Mouse (Mus musculus): ENCODE data around the gene Hck. TPM values are rescaled to one million over a fixed set of nuclear protein-coding genes. Genes with fewer than 3 reads are reported as not detected.
A peak's percentile ranks its signal among the peaks of the same experiment; 100 is the strongest.

Gene Hck
- polyA plus RNA-seq, 1 experiment from 2014 or later = 6.6 TPM

- Histone ChIP-seq H3K27ac (ENCODE audit: low read length) (no peak overlapping the region), H3K4me3 (ENCODE audit: low read length) (no peak overlapping the region)
Observed at GRCm38 (mm10) chr2:153089316-153089715, 19.0 kb upstream of the Hck start.

GRCm38 (mm10) chr2:153090551-153091165 lies 17.6 kb upstream of the Hck start:
- no peaks in the 10 kb centered on the region for H3K36me3 ChIP-seq (ENCODE audit: insufficient read depth, low read length)
- no peak overlapping the region for H3K4me3 ChIP-seq (ENCODE audit: low read length)
- no peak overlapping the region for H3K27ac ChIP-seq (ENCODE audit: low read length)
- 30% methylated on average over 10 of the region's 10 CpGs for WGBS
- no peak overlapping the region for H3K9ac ChIP-seq (replicated peaks; ENCODE audit: low read length)
- no peaks in the 10 kb centered on the region for H3K9me3 ChIP-seq (ENCODE audit: low read length)
- no peaks in the 10 kb centered on the region for H3K27me3 ChIP-seq (ENCODE audit: insufficient read depth, low read length)
- H3K4me1 ChIP-seq (ENCODE audit: insufficient read depth, low read length) = peaks cover 5% of the 10 kb centered on the region; the same call in 1 of the 2 replicates
- 0 out of 2 replicates have a peak, but pooled peaks have one; percentile 15 for ATAC-seq (ENCODE audit: low FRiP score, low TSS enrichment)
- H3K4me2 ChIP-seq (replicated peaks; ENCODE audit: low read depth, low read length) = no peak overlapping the region

More at GRCm38 (mm10) chr2:153089316-153089715, 19.0 kb upstream of the Hck start:
- no peaks in the 10 kb centered on the region for H3K27me3 ChIP-seq (ENCODE audit: insufficient read depth, low read length)
- no peak overlapping the region for H3K4me2 ChIP-seq (replicated peaks; ENCODE audit: low read depth, low read length)
- H3K9ac ChIP-seq (replicated peaks; ENCODE audit: low read length) = no peak overlapping the region
- H3K4me1 ChIP-seq (ENCODE audit: insufficient read depth, low read length) = peaks cover 5% of the 10 kb centered on the region; the same call in 1 of the 2 replicates
- no peaks in the 10 kb centered on the region for H3K36me3 ChIP-seq (ENCODE audit: insufficient read depth, low read length)
- H3K9me3 ChIP-seq (ENCODE audit: low read length) = no peaks in the 10 kb centered on the region
- WGBS = 63% methylated on average over 2 of the region's 2 CpGs
- ATAC-seq (ENCODE audit: low FRiP score, low TSS enrichment) = no peak

GRCm38 (mm10) chr2:153107046-153107766 lies 1.1 kb upstream of the Hck start:
- H3K4me1 ChIP-seq (ENCODE audit: insufficient read depth, low read length) = peaks cover 17% of the 10 kb centered on the region
- H3K36me3 ChIP-seq (ENCODE audit: insufficient read depth, low read length) = no peaks in the 10 kb centered on the region
- H3K9ac ChIP-seq (replicated peaks; ENCODE audit: low read length) = no peak overlapping the region
- ATAC-seq (ENCODE audit: low FRiP score, low TSS enrichment) = peak; percentile 57
- WGBS = 34% methylated on average over 23 of the region's 23 CpGs
- H3K4me3 ChIP-seq (ENCODE audit: low read length) = peak overlapping the region; percentile 56
- no peak overlapping the region for H3K27ac ChIP-seq (ENCODE audit: low read length)
- peak overlapping the region; percentile 92 for H3K4me2 ChIP-seq (replicated peaks; ENCODE audit: low read depth, low read length)
- no peaks in the 10 kb centered on the region for H3K9me3 ChIP-seq (ENCODE audit: low read length)
- H3K27me3 ChIP-seq (ENCODE audit: insufficient read depth, low read length) = peaks cover 38% of the 10 kb centered on the region

- no peak for ATAC-seq (ENCODE audit: low FRiP score, low TSS enrichment)
- Histone ChIP-seq H3K27me3 (ENCODE audit: insufficient read depth, low read length) (peaks cover 38% of the 10 kb centered on the region), H3K4me1 (ENCODE audit: insufficient read depth, low read length) (peaks cover 17% of the 10 kb centered on the region), H3K4me2 (replicated peaks; ENCODE audit: low read depth, low read length) (peak overlapping the region; percentile 92), H3K4me3 (ENCODE audit: low read length) (peak overlapping the region; percentile 56), H3K9ac (replicated peaks; ENCODE audit: low read length) (0 out of 2 replicates have a peak overlapping the region, but pooled peaks have one; percentile 61), H3K36me3 (ENCODE audit: insufficient read depth, low read length) (no peaks in the 10 kb centered on the region), H3K27ac (ENCODE audit: low read length) (no peak overlapping the region), H3K9me3 (ENCODE audit: low read length) (no peaks in the 10 kb centered on the region)
- 2% methylated on average over 15 of the region's 15 CpGs for WGBS
Observed at GRCm38 (mm10) chr2:153107802-153108201, 466 bp upstream of the Hck start.

GRCm38 (mm10) chr2:153109596-153109995 lies 1.3 kb downstream of the Hck start:
- peaks cover 17% of the 10 kb centered on the region for H3K4me1 ChIP-seq (ENCODE audit: insufficient read depth, low read length)
- H3K4me2 ChIP-seq (replicated peaks; ENCODE audit: low read depth, low read length) = no peak overlapping the region
- H3K4me3 ChIP-seq (ENCODE audit: low read length) = no peak overlapping the region
- no peak overlapping the region for H3K27ac ChIP-seq (ENCODE audit: low read length)
- no peak for ATAC-seq (ENCODE audit: low FRiP score, low TSS enrichment)
- H3K27me3 ChIP-seq (ENCODE audit: insufficient read depth, low read length) = peaks cover 38% of the 10 kb centered on the region
- WGBS = 69% methylated on average over 7 of the region's 7 CpGs
- no peak overlapping the region for H3K9ac ChIP-seq (replicated peaks; ENCODE audit: low read length)
- H3K36me3 ChIP-seq (ENCODE audit: insufficient read depth, low read length) = no peaks in the 10 kb centered on the region
- H3K9me3 ChIP-seq (ENCODE audit: low read length) = no peaks in the 10 kb centered on the region

- Histone ChIP-seq H3K4me1 (ENCODE audit: insufficient read depth, low read length) (peaks cover 17% of the 10 kb centered on the region), H3K4me2 (replicated peaks; ENCODE audit: low read depth, low read length) (no peak overlapping the region), H3K27ac (ENCODE audit: low read length) (no peak overlapping the region), H3K9me3 (ENCODE audit: low read length) (no peaks in the 10 kb centered on the region), H3K27me3 (ENCODE audit: insufficient read depth, low read length) (peaks cover 38% of the 10 kb centered on the region), H3K4me3 (ENCODE audit: low read length) (no peak overlapping the region), H3K9ac (replicated peaks; ENCODE audit: low read length) (no peak overlapping the region), H3K36me3 (ENCODE audit: insufficient read depth, low read length) (no peaks in the 10 kb centered on the region)
- no peak for ATAC-seq (ENCODE audit: low FRiP score, low TSS enrichment)
- WGBS = 74% methylated on average over 7 of the region's 7 CpGs
Observed at GRCm38 (mm10) chr2:153111298-153111697, 3.0 kb downstream of the Hck start.

- Histone ChIP-seq H3K9ac (replicated peaks; ENCODE audit: low read length) (no peak overlapping the region), H3K4me1 (ENCODE audit: insufficient read depth, low read length) (no peaks in the 10 kb centered on the region), H3K9me3 (ENCODE audit: low read length) (no peaks in the 10 kb centered on the region), H3K27ac (ENCODE audit: low read length) (no peak overlapping the region), H3K36me3 (ENCODE audit: insufficient read depth, low read length) (no peaks in the 10 kb centered on the region), H3K4me2 (replicated peaks; ENCODE audit: low read depth, low read length) (no peak overlapping the region), H3K27me3 (ENCODE audit: insufficient read depth, low read length) (peaks cover 2% of the 10 kb centered on the region), H3K4me3 (ENCODE audit: low read length) (no peak overlapping the region)
- ATAC-seq (ENCODE audit: low FRiP score, low TSS enrichment) = no peak
- WGBS = 69% methylated on average over 4 of the region's 4 CpGs
Observed at GRCm38 (mm10) chr2:153115679-153116081, 7.4 kb downstream of the Hck start.

GRCm38 (mm10) chr2:153117051-153117486 lies 8.8 kb downstream of the Hck start:
- H3K36me3 ChIP-seq (ENCODE audit: insufficient read depth, low read length) = no peaks in the 10 kb centered on the region
- no peaks in the 10 kb centered on the region for H3K4me1 ChIP-seq (ENCODE audit: insufficient read depth, low read length)
- H3K4me3 ChIP-seq (ENCODE audit: low read length) = no peak overlapping the region
- no peak for ATAC-seq (ENCODE audit: low FRiP score, low TSS enrichment)
- no peak overlapping the region for H3K4me2 ChIP-seq (replicated peaks; ENCODE audit: low read depth, low read length)
- H3K9ac ChIP-seq (replicated peaks; ENCODE audit: low read length) = no peak overlapping the region
- no peak overlapping the region for H3K27ac ChIP-seq (ENCODE audit: low read length)
- no peaks in the 10 kb centered on the region for H3K9me3 ChIP-seq (ENCODE audit: low read length)
- no peaks in the 10 kb centered on the region; the same call in 1 of the 2 replicates for H3K27me3 ChIP-seq (ENCODE audit: insufficient read depth, low read length)
- 79% methylated on average over 7 of the region's 7 CpGs for WGBS

- no peak overlapping the region for H3K9ac ChIP-seq (replicated peaks; ENCODE audit: low read length)
- no peak overlapping the region for H3K27ac ChIP-seq (ENCODE audit: low read length)
- H3K36me3 ChIP-seq (ENCODE audit: insufficient read depth, low read length) = no peaks in the 10 kb centered on the region
- no peak overlapping the region for H3K4me2 ChIP-seq (replicated peaks; ENCODE audit: low read depth, low read length)
- H3K4me1 ChIP-seq (ENCODE audit: insufficient read depth, low read length) = no peaks in the 10 kb centered on the region
- H3K9me3 ChIP-seq (ENCODE audit: low read length) = no peaks in the 10 kb centered on the region
- ATAC-seq (ENCODE audit: low FRiP score, low TSS enrichment) = no peak
- no peak overlapping the region for H3K4me3 ChIP-seq (ENCODE audit: low read length)
- no peaks in the 10 kb centered on the region for H3K27me3 ChIP-seq (ENCODE audit: insufficient read depth, low read length)
- 89% methylated on average over 6 of the region's 6 CpGs for WGBS
Observed at GRCm38 (mm10) chr2:153119488-153119887, 11.2 kb downstream of the Hck start.

GRCm38 (mm10) chr2:153120126-153120525 lies 11.9 kb downstream of the Hck start:
- Histone ChIP-seq H3K27me3 (ENCODE audit: insufficient read depth, low read length) (no peaks in the 10 kb centered on the region), H3K9ac (replicated peaks; ENCODE audit: low read length) (no peak overlapping the region), H3K4me2 (replicated peaks; ENCODE audit: low read depth, low read length) (no peak overlapping the region), H3K4me3 (ENCODE audit: low read length) (no peak overlapping the region), H3K27ac (ENCODE audit: low read length) (no peak overlapping the region), H3K36me3 (ENCODE audit: insufficient read depth, low read length) (no peaks in the 10 kb centered on the region), H3K4me1 (ENCODE audit: insufficient read depth, low read length) (no peaks in the 10 kb centered on the region), H3K9me3 (ENCODE audit: low read length) (no peaks in the 10 kb centered on the region)
- ATAC-seq (ENCODE audit: low FRiP score, low TSS enrichment) = no peak
- 73% methylated on average over 8 of the region's 8 CpGs for WGBS
